Mouse (Mus musculus): Measurements from ENCODE around the gene Slfn14. TPM values are rescaled to one million over a fixed set of nuclear protein-coding genes. Genes with fewer than 3 reads are reported as not detected.
"Not testable (repeated sequence)": the region's sequence is repeated elsewhere in the genome, so short reads cannot be mapped to it uniquely, and the experiment has no call there.

The Slfn14 gene
- polyA plus RNA-seq (2016; fragmentation: Nextera tagmentation; extraction: Ambion mirVana): 0.87 and 1.1 TPM in 2 replicates

DNA sequence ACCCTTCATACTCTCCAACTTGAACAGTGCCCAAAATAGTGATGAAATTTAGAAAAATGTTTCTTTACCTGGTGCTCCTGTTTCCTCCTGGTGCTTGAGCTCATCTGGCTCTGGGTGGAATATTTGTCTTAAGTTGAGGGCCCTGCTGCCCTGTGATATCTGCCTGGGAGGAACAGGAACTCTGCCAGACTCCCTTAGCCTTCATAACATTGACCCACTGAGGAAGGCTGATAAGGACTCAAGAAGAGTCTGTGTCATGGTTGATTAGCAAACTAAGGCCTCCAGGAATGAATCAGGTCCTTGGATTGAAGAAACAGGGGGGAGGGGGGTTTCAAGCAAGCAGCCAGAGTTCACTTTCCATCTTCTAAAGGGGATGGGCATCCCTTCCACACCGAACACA, at the start of gene Slfn14:
Gene Slfn14, minus strand, starts transcription at position 161 of the 400 bp plus-strand sequence.
- Histone ChIP-seq H3K27ac (no peak within 1 kb of the TSS), H3K9ac (no peak within 1 kb of the TSS), H3K27me3 (no peaks in the 10 kb centered on the region), H3K4me3 (no peak within 1 kb of the TSS), H3K4me1 (peaks cover 3% of the 10 kb centered on the region; the same call in 1 of the 2 replicates), H3K4me2 (replicated peaks) (no peak within 1 kb of the TSS), H3K36me3 (no peaks in the 10 kb centered on the region), H3K9me3 (replicated peaks) (no peaks in the 10 kb centered on the region)
- 63% methylated on average over 1 of the region's 1 CpGs for WGBS
- ATAC-seq (ENCODE audit: low FRiP score): no peak

DNA sequence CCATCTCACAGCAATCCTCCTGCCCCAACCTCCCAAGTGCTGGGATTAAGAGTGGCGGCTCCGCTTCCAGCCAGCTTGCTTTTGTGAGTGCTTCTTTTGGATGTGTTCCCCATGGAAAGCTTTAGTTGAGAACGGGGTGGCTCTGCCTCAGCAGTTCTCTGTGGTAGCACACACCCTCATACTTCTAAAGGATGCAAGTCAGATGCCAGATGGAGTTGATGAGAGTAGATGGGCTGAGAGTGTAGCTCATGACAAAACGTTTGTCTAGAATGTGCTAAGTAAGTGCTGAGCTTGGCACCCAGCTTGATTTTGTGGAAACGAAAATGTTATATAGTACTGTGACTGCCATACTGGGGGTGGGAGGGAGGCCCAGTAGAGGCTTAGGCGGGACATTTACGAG, 49.3 kb upstream of the Slfn14 start:
- H3K27me3 ChIP-seq: no peaks in the 10 kb centered on the region
- H3K9ac ChIP-seq: no peak overlapping the region
- no peaks in the 10 kb centered on the region for H3K4me1 ChIP-seq
- WGBS: 94% methylated on average over 7 of the region's 7 CpGs
- H3K9me3 ChIP-seq (replicated peaks): no peaks in the 10 kb centered on the region
- H3K4me2 ChIP-seq (replicated peaks): no peak overlapping the region
- H3K4me3 ChIP-seq: no peak overlapping the region
- no peak for ATAC-seq (ENCODE audit: low FRiP score)
- H3K36me3 ChIP-seq: peaks cover 54% of the 10 kb centered on the region
- H3K27ac ChIP-seq: no peak overlapping the region

DNA sequence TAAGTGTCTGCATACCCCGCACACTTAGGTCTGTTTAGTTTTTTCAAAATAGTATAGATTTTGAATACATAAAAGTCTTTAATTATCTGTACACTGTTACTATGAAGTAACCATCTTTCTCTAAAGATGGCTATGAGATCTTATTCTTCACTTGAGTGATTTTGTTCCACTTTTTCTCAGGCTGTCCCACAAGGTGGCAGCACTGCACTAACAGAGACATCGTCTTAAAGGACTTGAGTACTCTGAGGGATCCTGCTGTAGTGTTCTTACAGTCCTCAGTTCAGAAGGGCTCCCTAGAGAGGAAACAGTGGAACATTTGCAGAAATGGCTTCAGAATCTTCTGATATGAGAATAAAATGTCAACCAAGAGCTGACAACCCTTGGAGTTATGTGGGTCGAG, 40.9 kb upstream of the Slfn14 start:
- Histone ChIP-seq H3K4me1 (no peaks in the 10 kb centered on the region), H3K27ac (no peak overlapping the region), H3K4me3 (no peak overlapping the region), H3K4me2 (replicated peaks) (no peak overlapping the region), H3K36me3 (peaks cover 57% of the 10 kb centered on the region), H3K27me3 (no peaks in the 10 kb centered on the region), H3K9me3 (replicated peaks) (no peaks in the 10 kb centered on the region), H3K9ac (no peak overlapping the region)
- ATAC-seq (ENCODE audit: low FRiP score): no peak
- WGBS: 60% methylated on average over 3 of the region's 3 CpGs

DNA sequence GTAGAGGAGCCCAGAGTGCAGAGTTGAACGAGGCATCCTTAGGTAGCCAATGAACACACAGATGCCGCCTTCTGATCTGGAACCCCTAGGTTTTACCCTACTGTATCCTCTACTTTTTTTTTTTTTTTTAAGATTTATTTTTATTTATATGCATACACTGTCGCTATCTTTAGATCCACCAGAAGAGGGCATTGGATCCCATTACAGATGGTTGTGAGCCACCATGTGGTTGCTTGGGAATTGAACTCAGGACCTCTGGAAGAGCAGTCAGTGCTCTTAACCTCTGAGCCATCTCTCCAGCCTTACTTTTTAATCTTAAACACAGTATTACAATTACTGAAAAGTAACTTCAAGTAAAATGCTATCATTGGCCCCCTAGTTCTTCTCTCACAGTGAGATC, 40.2 kb upstream of the Slfn14 start:
- not testable (repeated sequence) for H3K9ac ChIP-seq; H3K4me2 ChIP-seq (replicated peaks); H3K4me1 ChIP-seq; H3K9me3 ChIP-seq (replicated peaks); ATAC-seq (ENCODE audit: low FRiP score); H3K27ac ChIP-seq; H3K27me3 ChIP-seq; H3K4me3 ChIP-seq
- 83% methylated on average over 3 of the region's 3 CpGs for WGBS
- H3K36me3 ChIP-seq: peaks cover 64% of the 10 kb centered on the region

DNA sequence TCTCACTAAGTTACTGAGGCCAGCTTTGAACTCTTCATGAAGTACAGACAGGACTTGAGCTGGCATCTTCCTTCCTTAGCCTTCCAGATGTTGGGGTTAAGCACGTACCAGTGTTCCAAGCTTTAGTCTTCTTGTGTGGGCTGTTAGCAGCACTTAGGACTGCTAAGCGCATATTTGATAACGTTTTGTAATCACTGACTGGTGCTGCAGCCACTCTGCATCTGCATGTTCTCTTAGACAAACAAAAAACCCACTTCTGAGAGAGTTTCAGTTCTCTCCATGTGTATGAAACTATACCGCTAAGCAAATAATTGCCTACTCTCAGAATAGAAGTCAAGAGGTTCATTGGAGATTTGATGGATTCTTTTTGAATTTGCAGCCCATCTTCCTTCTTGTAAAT, 32.5 kb upstream of the Slfn14 start:
- peaks cover 58% of the 10 kb centered on the region for H3K36me3 ChIP-seq
- no peaks in the 10 kb centered on the region for H3K27me3 ChIP-seq
- 95% methylated on average over 4 of the region's 4 CpGs for WGBS
- no peak for ATAC-seq (ENCODE audit: low FRiP score)
- H3K4me3 ChIP-seq: no peak overlapping the region
- no peaks in the 10 kb centered on the region for H3K9me3 ChIP-seq (replicated peaks)
- no peak overlapping the region for H3K27ac ChIP-seq
- no peak overlapping the region for H3K4me2 ChIP-seq (replicated peaks)
- no peaks in the 10 kb centered on the region for H3K4me1 ChIP-seq
- no peak overlapping the region for H3K9ac ChIP-seq

DNA sequence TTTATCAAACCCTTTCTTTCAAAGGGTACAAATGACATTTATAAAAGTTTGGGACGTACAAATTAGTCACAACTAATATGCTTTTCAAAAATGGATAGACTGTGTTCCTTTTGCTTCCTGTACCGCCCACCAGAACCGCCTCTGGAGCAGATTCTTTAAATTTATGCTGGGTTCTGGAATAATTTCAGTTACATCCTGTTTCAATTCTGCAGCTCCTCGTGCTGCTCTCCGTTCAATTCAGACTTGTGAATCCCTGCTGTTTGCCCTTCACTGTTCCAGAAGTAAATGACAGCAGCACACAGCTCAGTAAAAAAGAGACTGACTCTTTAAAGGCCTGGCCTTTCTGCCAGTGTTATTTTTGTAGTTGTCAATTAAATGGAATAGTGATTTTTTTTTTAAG, 25.9 kb upstream of the Slfn14 start:
- Histone ChIP-seq H3K36me3 (peaks cover 36% of the 10 kb centered on the region), H3K4me2 (replicated peaks) (no peak overlapping the region), H3K9ac (no peak overlapping the region), H3K4me3 (no peak overlapping the region), H3K27me3 (no peaks in the 10 kb centered on the region), H3K27ac (no peak overlapping the region), H3K4me1 (no peaks in the 10 kb centered on the region), H3K9me3 (replicated peaks) (no peaks in the 10 kb centered on the region)
- no peak for ATAC-seq (ENCODE audit: low FRiP score)
- WGBS: 69% methylated on average over 5 of the region's 5 CpGs

DNA sequence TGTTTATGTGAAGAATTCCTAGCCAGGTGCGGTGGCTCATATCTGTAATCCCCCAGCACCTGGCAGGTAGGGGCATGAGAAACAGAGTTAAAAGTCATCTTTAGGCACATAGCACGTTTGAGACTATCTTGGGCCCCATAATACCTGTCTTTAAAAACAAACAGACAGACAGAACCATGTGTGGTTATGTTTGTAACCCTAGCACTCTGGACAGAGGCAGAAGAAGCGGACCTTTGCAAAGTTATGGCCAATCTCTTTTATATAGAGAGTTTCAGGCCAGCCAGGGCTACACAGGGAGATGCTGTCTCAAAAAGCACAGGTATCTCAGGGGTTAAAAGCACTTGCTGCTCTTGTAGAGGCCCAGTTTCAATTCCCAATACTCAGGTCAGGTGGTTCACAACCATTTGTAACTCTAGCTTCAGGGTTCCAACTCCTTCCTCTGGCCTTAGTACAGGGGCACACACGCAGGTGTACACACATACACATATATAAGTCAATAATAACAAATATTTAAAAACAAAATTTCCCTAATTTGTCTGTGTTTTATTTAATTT, 20.3 kb upstream of the Slfn14 start:
- Histone ChIP-seq H3K4me3 (no peak overlapping the region), H3K36me3 (peaks cover 16% of the 10 kb centered on the region), H3K27ac (no peak overlapping the region), H3K9me3 (replicated peaks) (no peaks in the 10 kb centered on the region), H3K4me1 (peaks cover 25% of the 10 kb centered on the region), H3K27me3 (no peaks in the 10 kb centered on the region), H3K4me2 (replicated peaks) (no peak overlapping the region), H3K9ac (no peak overlapping the region)
- ATAC-seq (ENCODE audit: low FRiP score): no peak
- 77% methylated on average over 4 of the region's 4 CpGs for WGBS

DNA sequence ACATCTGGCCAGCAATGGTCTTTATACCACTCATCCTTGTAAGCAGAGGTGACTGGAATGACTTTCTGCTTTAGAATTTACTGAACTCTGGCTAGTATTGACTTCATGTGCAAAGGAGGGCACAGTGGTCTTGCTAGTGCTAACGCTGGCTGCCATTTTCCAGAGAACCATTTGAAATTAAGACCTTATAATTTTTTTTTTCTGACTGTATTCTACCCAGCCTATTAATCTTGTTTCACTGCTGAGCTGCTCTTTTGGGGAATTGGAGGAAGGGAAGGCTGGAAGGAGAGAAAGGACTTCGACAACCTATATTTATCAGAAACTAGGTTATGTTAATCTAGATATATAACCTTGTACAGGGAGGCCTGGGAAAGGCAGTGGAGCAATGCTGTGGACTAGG, 18.0 kb upstream of the Slfn14 start:
- Histone ChIP-seq H3K4me3 (no peak overlapping the region), H3K4me2 (replicated peaks) (peak overlapping the region; percentile 73), H3K4me1 (peaks cover 26% of the 10 kb centered on the region)

DNA sequence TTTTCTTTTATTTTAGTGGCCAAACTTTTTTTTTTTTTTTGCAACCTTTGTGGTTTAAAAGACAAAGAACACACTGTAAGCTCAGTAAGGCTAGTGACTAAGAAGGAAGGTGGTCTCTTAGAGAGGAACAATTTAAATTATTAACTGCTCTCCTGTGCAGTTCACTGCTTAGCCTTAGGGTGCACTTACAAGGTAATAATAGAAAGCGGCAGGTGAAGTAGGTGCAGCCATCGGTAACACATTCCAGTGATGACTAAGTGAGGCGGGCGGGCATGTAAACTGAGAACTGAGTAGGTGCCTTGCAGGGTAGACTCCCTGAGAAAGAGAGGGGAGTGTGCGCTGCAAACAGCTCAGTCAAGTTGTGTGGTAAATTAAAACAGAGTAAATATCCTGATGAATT, 17.2 kb upstream of the Slfn14 start:
- Histone ChIP-seq H3K9ac (peak overlapping the region; percentile 90), H3K27ac (no peak overlapping the region), H3K4me2 (replicated peaks) (peak overlapping the region; percentile 73), H3K27me3 (no peaks in the 10 kb centered on the region), H3K4me1 (peaks cover 26% of the 10 kb centered on the region), H3K4me3 (peak overlapping the region; percentile 92), H3K36me3 (peaks cover 7% of the 10 kb centered on the region; the same call in 1 of the 2 replicates), H3K9me3 (replicated peaks) (no peaks in the 10 kb centered on the region)
- 60% methylated on average over 5 of the region's 5 CpGs for WGBS
- ATAC-seq (ENCODE audit: low FRiP score): no peak

More for the DNA sequence above, 18.0 kb upstream of the Slfn14 start:
- H3K27me3 ChIP-seq: no peaks in the 10 kb centered on the region
- WGBS: 94% methylated on average over 2 of the region's 2 CpGs
- no peak for ATAC-seq (ENCODE audit: low FRiP score)
- peaks cover 10% of the 10 kb centered on the region; the same call in 1 of the 2 replicates for H3K36me3 ChIP-seq
- H3K9me3 ChIP-seq (replicated peaks): no peaks in the 10 kb centered on the region
- H3K27ac ChIP-seq: no peak overlapping the region
- no peak overlapping the region for H3K9ac ChIP-seq

DNA sequence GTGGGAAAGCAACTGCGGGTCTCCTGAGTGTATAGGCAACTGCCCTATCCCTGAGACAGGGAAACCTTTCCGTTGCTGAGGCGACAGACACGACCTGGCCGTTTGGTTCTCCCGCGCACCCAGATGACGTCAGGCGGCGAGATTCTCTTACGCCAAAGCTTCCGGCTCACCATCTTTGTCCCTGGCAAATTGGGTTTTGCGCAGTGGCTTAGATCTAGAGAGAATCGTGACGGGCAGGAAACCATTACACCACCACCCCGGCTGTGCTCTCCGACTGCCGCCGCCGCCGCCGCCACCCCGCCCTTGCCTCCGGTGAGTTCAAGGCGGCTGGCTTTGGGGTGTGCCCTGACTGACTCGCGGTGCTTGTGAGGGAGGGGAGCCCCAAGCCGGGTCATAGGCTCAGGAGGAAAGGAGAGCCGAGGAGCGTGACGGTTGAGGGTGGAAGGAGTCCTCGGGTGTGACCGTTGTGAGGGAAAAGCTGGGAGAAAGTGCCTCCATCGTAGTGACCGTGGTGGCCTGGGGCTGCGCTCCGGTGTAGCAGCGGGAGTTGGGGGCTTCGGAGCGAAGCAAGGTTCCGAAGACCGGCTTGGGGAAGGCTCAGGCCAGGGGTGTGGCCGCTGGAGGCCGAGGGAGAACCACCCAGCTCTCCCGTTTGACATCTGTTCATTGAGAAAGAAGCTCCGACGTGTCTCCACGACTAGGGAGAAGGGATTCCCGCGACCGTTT, 16.2 kb upstream of the Slfn14 start, which contains the start of gene Pex12:
Gene Pex12, minus strand, starts transcription at position 61 of the 726 bp plus-strand sequence.
- WGBS: under 1% methylated on average over 51 of the region's 51 CpGs
- peak within 1 kb of the TSS; percentile 97 for H3K27ac ChIP-seq
- ATAC-seq (ENCODE audit: low FRiP score): peak; percentile 73
- H3K4me3 ChIP-seq: peak within 1 kb of the TSS; percentile 92
- H3K9ac ChIP-seq: peak within 1 kb of the TSS; percentile 90
- H3K27me3 ChIP-seq: no peaks in the 10 kb centered on the region
- H3K4me1 ChIP-seq: peaks cover 33% of the 10 kb centered on the region
- H3K36me3 ChIP-seq: no peaks in the 10 kb centered on the region
- no peaks in the 10 kb centered on the region for H3K9me3 ChIP-seq (replicated peaks)
- peak within 1 kb of the TSS; percentile 73 for H3K4me2 ChIP-seq (replicated peaks)

DNA sequence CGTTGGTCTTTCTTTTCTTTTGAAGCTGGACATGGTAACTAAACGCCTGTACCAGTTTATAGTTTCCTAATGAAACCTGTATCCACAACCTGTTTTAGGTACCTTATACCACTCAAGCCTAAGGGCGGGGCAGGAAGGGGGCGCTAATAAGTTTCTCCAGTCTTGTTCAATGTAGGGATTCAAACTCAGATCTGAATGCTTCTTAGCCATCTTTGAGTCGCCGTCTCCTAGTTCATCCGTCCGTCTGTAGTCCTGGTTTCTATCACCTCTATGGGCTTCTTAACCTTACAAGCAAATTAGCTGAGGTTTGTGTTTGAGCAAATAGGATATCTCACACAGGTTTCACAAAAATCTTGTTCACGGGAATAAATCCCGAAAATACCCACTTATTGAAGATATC, 15.6 kb upstream of the Slfn14 start:
- Histone ChIP-seq H3K4me2 (replicated peaks) (peak overlapping the region; percentile 73), H3K9me3 (replicated peaks) (no peaks in the 10 kb centered on the region), H3K27ac (peak overlapping the region; percentile 97), H3K9ac (peak overlapping the region; percentile 32; the same call in 1 of the 2 replicates), H3K4me3 (peak overlapping the region; percentile 92), H3K4me1 (peaks cover 39% of the 10 kb centered on the region), H3K27me3 (no peaks in the 10 kb centered on the region), H3K36me3 (peaks cover 2% of the 10 kb centered on the region; the same call in 1 of the 2 replicates)
- WGBS: 12% methylated on average over 10 of the region's 10 CpGs
- ATAC-seq (ENCODE audit: low FRiP score): no peak

DNA sequence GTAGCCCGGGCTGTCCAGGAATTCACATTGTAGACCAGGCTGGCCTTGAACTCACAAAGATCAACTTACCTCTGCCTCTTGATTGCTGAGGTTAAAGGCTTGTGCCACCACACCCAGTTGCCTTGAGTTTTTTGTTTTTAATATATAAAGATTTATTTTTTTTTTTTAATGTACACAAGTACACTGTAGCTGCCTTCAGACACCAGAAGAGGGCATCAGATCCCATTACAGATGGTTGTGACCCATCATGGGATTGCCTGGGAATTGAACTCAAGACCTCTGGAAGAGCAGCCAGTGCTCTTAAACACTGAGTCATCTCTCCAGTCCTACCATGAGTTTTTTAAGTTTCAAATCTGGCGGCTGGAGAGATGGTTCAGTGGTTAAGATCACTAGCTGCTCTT, 14.9 kb upstream of the Slfn14 start:
- Histone ChIP-seq H3K9me3 (replicated peaks) (no peaks in the 10 kb centered on the region), H3K4me3 (no peak overlapping the region), H3K4me1 (peaks cover 36% of the 10 kb centered on the region), H3K4me2 (replicated peaks) (no peak overlapping the region; the same call in 1 of the 2 replicates), H3K9ac (no peak overlapping the region), H3K36me3 (peaks cover 9% of the 10 kb centered on the region), H3K27ac (no peak overlapping the region), H3K27me3 (no peaks in the 10 kb centered on the region)
- ATAC-seq (ENCODE audit: low FRiP score): no peak
- WGBS: 71% methylated on average over 2 of the region's 2 CpGs

DNA sequence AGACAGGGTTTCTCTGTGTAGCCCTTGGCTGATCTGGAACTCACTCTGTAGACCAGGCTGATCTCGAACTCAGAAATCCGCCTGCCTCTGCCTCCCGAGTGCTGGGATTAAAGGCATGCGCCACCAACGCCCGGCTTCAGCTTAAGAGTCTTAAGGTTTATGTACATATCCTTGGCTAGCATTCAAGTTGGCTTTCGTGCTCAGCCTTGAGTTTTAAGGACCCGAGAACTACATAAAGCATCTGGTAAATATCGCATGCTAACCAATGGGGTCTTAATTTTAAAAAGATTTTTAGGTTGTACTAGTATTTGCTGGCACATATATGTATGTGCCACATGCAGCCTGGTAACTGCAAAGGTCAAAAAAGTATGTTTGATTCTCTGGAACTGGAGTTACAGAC, 13.2 kb upstream of the Slfn14 start:
- Histone ChIP-seq H3K36me3 (peaks cover 20% of the 10 kb centered on the region), H3K4me2 (replicated peaks) (no peak overlapping the region), H3K4me1 (peaks cover 32% of the 10 kb centered on the region), H3K4me3 (no peak overlapping the region), H3K9ac (no peak overlapping the region), H3K27ac (no peak overlapping the region), H3K27me3 (no peaks in the 10 kb centered on the region), H3K9me3 (replicated peaks) (no peaks in the 10 kb centered on the region)
- 92% methylated on average over 9 of the region's 9 CpGs for WGBS
- ATAC-seq (ENCODE audit: low FRiP score): no peak

All from hindbrain, embryonic 12.5 days (tissue).